Mouse (Mus musculus) kidney, postnatal 0 days (tissue): ENCODE measurements around the gene Syce3. TPM values are rescaled to one million over a fixed set of nuclear protein-coding genes. Genes with fewer than 3 reads are reported as not detected.

Source experiments
- ATAC-seq: fragments of 200-750 bp; cut with Nextera tagmentation; replicated peaks from 2 replicates; pipeline ENCODE4 v1.8.0; 2017; ENCODE audit warnings: low read depth, moderate number of reproducible peaks, moderate TSS enrichment, moderate library complexity; ENCODE audit not compliant: low FRiP score
- DNase-seq: peaks from one replicate; pipeline ENCODE4 v3.0.0-alpha.2; 2016; ENCODE audit warnings: low spot score
- H3K27ac ChIP-seq: fragments of 300-500 bp; sonication (generic); 2 replicates; pipeline ENCODE4 v1.5.1; 2014; ENCODE audit warnings: mild to moderate bottlenecking
- H3K27me3 ChIP-seq: fragments of 300-500 bp; sonication (generic); 2 replicates; pipeline ENCODE4 v1.6.1; 2014; ENCODE audit warnings: low read length, mixed read lengths; ENCODE audit not compliant: insufficient read depth
- H3K36me3 ChIP-seq: fragments of 300-500 bp; sonication (generic); 2 replicates; pipeline ENCODE4 v1.6.1; 2014; ENCODE audit warnings: low read length, mixed read lengths; ENCODE audit not compliant: insufficient read depth
- H3K4me1 ChIP-seq: fragments of 300-500 bp; sonication (generic); replicated peaks from 2 replicates; pipeline ENCODE4 v1.6.1; 2014; ENCODE audit warnings: antibody characterized with exemption, low read length, mixed read lengths; ENCODE audit not compliant: insufficient read depth
- H3K4me2 ChIP-seq: fragments of 300-500 bp; sonication (generic); 2 replicates; pipeline ENCODE4 v1.6.1; 2014; ENCODE audit warnings: mild to moderate bottlenecking, low read length, moderate library complexity, mixed read lengths
- H3K4me3 ChIP-seq: fragments of 300-500 bp; sonication (generic); replicated peaks from 2 replicates; pipeline ENCODE4 v1.5.1; 2014; ENCODE audit warnings: low read depth, low read length
- H3K9ac ChIP-seq: fragments of 300-500 bp; sonication (generic); 2 replicates; pipeline ENCODE4 v1.6.1; 2014; ENCODE audit warnings: low read depth, low read length
- H3K9me3 ChIP-seq: fragments of 300-500 bp; sonication (generic); replicated peaks from 2 replicates; pipeline ENCODE4 v1.6.1; 2016; ENCODE audit warnings: low read length, inconsistent platforms, mixed read lengths
- CTCF ChIP-seq: IDR thresholded peaks from 2 replicates; pipeline ENCODE4 v1.5.1; 2016; ENCODE audit warnings: antibody characterized with exemption, low read depth, mild to moderate bottlenecking, moderate library complexity
- WGBS: fragments of 180-500 bp; shearing (Covaris S2); extraction: QIAGEN DNeasy Blood & Tissue Kit; methylation state at CpG from one replicate; pipeline ENCODE4 v1.1.7; 2014; 5-methylcytosine and 5-hydroxymethylcytosine counted together
- polyA plus RNA-seq: library from polyadenylated mRNA; unstranded; fragments of >200 nt; fragmentation: Nextera tagmentation; extraction: Ambion mirVana; gene quantifications from 2 replicates; pipeline ENCODE4 v1.2.1, GENCODE M21; 2015

The Syce3 gene
- polyA plus RNA-seq, 1 experiment from 2014 or later = not detected

DNA sequence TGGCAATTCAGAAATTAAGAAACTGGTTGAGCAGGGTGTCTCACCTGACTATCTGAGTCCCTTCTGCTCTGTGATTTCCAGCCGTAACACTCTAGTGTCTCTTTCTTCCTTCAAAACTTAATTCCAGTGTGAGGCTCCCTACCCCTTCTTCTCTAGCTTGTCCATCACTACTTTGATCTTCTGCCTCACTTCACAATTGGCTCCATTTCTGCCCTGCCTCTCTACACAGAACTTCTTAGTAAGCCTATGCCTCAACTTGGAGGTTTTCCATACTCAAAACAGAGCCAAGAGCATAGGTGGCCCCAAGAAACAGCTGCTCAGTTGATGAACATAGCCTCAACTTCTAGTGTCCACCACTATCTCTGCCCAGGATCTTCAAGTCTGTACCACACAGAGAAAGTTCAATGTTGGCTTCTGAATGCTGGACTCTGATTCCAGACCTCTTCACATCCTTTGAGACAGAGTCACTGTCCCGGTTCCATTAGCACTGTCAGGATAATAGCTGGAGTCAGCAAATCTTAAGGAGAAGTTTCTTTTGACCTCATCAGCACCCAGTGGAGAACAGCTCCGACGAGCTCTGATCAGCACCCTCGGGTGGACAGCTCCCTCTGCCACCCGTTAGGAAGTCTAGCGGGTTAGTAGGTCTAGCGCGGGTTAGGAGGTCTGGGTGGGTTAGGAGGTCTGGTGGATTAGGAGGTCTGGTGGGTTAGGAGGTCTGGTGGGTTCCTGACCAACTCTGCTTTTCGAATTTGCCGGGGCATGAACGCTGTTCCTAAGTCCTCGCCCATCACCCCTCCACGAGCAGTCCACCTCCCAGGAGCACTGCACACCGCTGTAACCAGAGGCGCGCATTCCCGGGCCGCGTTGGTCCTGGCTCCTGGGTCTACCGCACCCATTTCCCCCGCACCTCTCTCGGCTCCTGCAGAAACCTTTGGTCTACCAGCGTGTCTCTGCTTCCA lies 42.9 kb upstream of the Syce3 start:
- ATAC-seq (no peak; the same call in 1 of the 2 replicates), DNase-seq (peak; percentile 74)
- Histone ChIP-seq H3K27ac (no peak overlapping the region), H3K36me3 (no peaks in the 10 kb centered on the region), H3K4me3 (peak overlapping the region; percentile 37), H3K9ac (no peak overlapping the region), H3K4me2 (peak overlapping the region; percentile 61), H3K4me1 (0 out of 2 replicates have a peak, but pooled peaks cover 7% of the 10 kb centered on the region), H3K27me3 (peaks cover 6% of the 10 kb centered on the region), H3K9me3 (no peaks in the 10 kb centered on the region)
- no peak for TF ChIP-seq CTCF
- WGBS = 4% methylated on average over 24 of the region's 24 CpGs

DNA sequence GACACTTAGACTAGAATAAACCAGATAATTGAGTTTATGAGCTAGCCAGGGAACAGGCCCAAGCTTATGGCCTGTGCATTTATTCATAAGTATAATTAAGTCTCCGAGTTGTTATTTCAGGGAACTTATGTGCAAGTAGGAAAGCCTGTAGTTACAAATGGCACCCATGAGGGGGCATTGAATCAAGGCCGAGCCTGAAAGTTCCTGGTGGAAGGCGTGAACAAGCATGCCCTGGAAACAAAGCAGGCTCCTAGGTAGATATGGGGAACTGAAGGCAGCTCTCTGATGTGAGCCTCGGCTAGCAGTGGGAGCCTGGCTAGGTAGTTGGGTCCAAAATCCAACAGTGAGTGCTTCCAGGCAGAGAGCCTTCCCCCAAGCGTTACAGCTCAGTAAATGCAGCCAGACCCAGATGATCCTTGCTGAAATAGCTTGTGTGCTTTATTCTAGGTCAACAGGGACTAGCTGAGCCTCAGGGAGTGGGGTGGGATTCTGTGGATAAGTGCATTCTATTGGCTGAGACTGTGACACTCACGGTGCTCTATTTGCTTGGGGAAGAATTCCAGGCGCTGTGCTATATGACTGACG lies 32.3 kb upstream of the Syce3 start:
- Histone ChIP-seq H3K9me3 (no peaks in the 10 kb centered on the region), H3K36me3 (no peaks in the 10 kb centered on the region), H3K9ac (no peak overlapping the region), H3K4me2 (no peak overlapping the region), H3K4me1 (no peaks in the 10 kb centered on the region), H3K4me3 (no peak overlapping the region), H3K27ac (no peak overlapping the region), H3K27me3 (no peaks in the 10 kb centered on the region)
- 44% methylated on average over 8 of the region's 8 CpGs for WGBS
- DNase-seq (peak; percentile 29), ATAC-seq (no peak)
- TF ChIP-seq CTCF = peak; percentile 48; the same call in 1 of the 2 replicates

DNA sequence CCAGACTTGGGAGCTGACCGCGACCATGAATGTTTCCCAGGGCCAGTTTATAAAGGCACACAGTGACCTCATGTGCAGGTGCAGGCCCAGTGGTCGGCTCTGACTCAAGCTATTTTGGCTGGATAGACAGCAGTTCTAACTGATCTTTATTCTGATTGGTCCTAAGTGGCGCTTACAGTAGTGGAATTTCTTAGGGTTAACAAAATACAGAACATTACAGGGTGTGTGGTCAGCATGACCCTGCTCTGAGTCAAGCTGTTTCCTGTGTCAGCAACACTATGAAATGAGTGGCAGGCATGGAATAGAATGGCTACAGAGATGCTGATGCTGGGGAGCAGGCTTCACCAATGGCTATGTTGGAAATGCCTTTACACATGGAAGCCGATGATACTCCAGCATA lies 25.6 kb upstream of the Syce3 start:
- no peaks in the 10 kb centered on the region for H3K4me1 ChIP-seq
- H3K9ac ChIP-seq = no peak overlapping the region
- no peaks in the 10 kb centered on the region for H3K36me3 ChIP-seq
- 86% methylated on average over 5 of the region's 5 CpGs for WGBS
- no peak overlapping the region for H3K27ac ChIP-seq
- H3K4me2 ChIP-seq = no peak overlapping the region
- no peak overlapping the region for H3K4me3 ChIP-seq
- no peaks in the 10 kb centered on the region for H3K27me3 ChIP-seq
- DNase-seq (no peak), ATAC-seq (no peak)
- H3K9me3 ChIP-seq = no peaks in the 10 kb centered on the region
- TF ChIP-seq CTCF = no peak

DNA sequence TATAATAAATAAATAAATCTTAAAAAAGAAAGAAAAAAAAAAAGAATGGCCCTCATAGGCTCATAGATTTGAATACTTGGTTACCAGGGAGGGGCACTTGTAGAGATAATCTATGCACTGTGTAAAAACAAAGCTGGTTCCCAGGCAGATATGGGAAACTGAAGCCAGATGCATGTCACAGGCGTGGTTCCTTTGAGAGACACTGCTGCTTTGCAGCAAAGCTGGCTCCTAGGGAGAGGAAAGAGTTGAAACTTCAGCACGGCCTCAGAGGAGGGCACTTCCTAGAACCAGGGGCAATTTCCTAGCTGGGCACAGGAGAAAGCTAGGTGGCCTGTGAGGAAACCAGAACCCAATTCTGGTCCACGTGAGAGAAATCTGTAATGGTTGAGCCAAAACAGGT lies 23.8 kb upstream of the Syce3 start:
- H3K4me1 ChIP-seq = 0 out of 2 replicates have a peak, but pooled peaks cover 3% of the 10 kb centered on the region
- TF ChIP-seq CTCF = no peak

DNA sequence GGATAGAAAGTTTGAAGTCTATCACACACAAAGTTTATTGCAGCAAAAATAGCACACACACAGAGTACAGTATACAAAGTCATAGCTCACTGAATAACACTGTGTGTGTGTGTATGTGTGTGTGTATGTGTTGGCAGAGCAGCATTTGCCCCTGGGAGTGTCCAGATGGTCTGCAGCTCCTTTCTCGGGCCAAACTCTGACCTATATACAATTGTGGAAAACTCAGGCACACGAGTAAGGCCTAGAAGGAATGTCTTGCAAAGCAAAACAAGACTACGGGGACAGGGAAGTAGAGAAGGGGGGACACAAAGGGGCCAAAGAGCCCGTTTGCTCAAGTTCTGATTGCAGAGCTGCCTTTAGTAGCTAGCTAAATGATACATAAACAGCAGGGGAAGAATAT lies 22.6 kb upstream of the Syce3 start:
- Histone ChIP-seq H3K4me3 (no peak overlapping the region), H3K27ac (no peak overlapping the region), H3K9ac (no peak overlapping the region), H3K4me1 (peaks cover 11% of the 10 kb centered on the region; the same call in 1 of the 2 replicates), H3K36me3 (no peaks in the 10 kb centered on the region), H3K9me3 (no peaks in the 10 kb centered on the region), H3K4me2 (no peak overlapping the region), H3K27me3 (no peaks in the 10 kb centered on the region)
- WGBS = 71% methylated on average over 4 of the region's 4 CpGs
- no peak for TF ChIP-seq CTCF
- ATAC-seq (no peak), DNase-seq (no peak)

More for the DNA sequence above, 23.8 kb upstream of the Syce3 start:
- Histone ChIP-seq H3K9ac (no peak overlapping the region), H3K4me3 (no peak overlapping the region), H3K27me3 (no peaks in the 10 kb centered on the region), H3K36me3 (no peaks in the 10 kb centered on the region), H3K27ac (no peak overlapping the region), H3K4me2 (no peak overlapping the region), H3K9me3 (no peaks in the 10 kb centered on the region)
- 84% methylated on average over 3 of the region's 3 CpGs for WGBS
- ATAC-seq (no peak), DNase-seq (no peak)

DNA sequence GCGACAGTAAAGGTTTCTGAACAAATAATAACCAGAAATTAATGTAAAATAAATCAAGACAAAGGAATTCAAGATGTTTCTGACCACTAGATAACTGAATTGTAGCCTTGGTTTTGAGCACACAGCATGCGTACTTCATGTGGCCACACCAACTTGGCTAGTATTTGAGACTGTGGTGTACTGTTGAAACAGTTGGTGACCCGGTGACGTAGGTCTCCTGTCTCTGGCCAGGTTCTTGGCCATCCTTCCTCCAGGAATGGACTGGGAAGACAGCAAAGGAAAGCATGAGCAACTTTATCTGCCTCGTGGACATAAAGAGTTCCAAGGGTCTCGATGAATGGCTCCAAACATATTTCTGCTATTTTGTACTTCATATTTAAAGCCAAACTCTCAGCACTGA lies 21.5 kb upstream of the Syce3 start:
- Histone ChIP-seq H3K27me3 (no peaks in the 10 kb centered on the region), H3K4me1 (peaks cover 11% of the 10 kb centered on the region; the same call in 1 of the 2 replicates), H3K4me2 (no peak overlapping the region), H3K9ac (no peak overlapping the region), H3K4me3 (no peak overlapping the region), H3K27ac (no peak overlapping the region), H3K36me3 (peaks cover under 1% of the 10 kb centered on the region; the same call in 1 of the 2 replicates), H3K9me3 (no peaks in the 10 kb centered on the region)
- no peak for ATAC-seq
- no peak for TF ChIP-seq CTCF
- 94% methylated on average over 6 of the region's 6 CpGs for WGBS
- DNase-seq = no peak
